Mouse (Mus musculus): ENCODE results near the gene Rapgef4.

The Rapgef4 gene

DNA sequence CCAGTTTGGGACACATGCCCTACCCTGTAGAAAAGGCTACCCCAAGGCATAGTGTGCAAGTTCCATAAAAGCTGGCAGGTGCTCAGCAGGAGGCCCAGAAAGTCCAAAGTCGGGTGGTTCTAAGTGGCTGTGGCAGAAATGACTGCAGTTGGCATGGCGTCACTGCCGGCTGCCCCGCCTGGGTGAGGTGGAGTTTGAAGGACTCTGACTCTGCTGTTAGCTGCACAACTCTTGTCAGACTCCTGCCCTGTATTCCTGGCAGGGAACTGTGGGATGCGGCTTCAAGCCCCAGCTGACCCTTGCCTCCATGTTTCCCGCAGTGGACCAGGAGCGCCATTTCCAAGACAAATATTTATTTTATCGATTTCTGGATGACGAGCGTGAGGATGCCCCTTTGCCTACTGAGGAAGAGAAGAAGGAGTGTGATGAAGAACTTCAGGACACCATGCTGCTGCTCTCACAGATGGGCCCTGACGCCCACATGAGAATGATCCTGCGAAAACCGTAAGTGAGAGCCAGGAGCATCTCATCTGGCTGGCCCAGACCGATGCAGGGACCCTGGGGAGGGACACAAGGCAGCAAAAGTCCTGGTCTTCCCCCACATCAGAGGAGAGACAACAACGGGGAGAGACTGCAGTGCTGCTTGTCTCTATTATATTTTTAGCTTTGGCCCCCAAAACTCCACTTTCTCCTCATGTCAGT lies 198.7 kb downstream of the Rapgef4 start:
- no peak for DNase-seq (ENCODE audit: low spot score)

DNA sequence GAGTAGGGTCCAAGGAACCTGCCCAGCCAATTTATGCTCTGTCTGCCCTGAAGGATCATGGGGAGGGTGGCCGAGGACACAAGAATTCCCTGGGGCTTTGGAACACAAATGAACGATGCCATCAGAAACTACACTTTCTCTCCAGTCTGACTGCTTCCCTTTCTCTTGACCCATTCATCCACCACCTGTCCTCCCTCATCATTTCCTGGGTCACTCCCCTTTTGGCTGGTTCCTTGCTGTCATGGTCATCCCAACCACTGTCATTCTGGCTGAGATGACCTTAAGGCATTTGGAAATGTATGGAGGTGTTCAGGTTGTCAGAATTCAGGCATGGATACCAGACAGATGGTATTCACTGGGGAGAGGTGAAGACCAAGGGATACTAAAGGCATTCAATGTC lies 200.4 kb downstream of the Rapgef4 start:
- no peak for DNase-seq (ENCODE audit: low spot score)

DNA sequence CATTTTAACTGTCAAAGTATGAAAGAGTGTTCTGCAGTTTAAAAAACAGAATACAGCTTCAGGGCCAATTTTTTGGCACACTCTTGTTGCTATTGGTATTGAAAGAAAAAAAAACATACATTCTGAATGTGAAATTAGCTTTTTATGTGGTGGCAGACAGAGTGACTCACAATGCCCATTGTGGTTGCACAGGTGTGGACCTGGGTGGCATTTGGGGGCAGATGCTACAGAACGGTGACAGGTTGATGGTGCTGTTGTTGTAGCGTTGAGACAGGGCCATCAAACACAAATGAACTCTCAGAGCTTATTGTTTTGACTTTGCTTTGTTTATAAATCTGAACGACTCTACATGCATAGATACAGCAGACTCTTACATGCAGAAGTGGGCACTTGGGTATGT lies 202.7 kb downstream of the Rapgef4 start:
- no peak for DNase-seq (ENCODE audit: low spot score)

DNA sequence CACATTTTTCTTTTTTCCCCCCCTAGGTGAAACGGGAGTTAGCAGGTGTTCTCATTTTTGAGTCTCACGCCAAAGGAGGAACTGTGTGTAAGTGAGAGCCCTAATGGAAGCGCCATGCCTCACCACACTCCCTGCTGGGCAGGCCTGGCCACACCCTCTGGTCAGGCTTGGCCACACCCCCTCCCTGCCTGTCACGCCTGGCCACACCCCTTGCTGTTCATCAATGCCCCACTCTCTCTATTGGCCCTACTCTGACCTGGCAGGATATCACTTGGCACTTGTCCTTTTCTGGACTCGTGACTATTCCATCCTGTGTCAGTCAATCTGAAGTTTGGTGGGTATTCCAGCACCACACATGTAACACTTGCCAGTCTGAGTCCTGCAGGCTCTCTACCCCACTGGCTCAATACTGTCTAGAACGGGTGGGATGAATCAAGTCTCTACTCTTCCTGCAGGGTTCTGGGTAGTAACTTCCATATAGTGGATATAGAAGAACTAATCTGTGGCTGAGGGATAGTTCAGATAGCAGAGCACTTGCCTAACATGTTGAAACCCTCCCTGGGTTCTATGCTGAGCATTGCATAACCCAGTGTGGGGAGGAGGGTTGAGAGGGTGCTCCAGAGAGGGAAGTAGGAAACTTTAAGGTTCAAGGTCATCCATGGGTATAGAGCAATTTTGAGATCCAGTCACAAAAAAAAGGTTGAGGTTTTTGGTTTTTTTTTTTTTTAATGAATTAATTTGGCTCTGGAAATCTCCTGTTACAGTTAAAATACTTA lies 215.3 kb downstream of the Rapgef4 start:
- DNase-seq (ENCODE audit: low spot score), result no peak

DNA sequence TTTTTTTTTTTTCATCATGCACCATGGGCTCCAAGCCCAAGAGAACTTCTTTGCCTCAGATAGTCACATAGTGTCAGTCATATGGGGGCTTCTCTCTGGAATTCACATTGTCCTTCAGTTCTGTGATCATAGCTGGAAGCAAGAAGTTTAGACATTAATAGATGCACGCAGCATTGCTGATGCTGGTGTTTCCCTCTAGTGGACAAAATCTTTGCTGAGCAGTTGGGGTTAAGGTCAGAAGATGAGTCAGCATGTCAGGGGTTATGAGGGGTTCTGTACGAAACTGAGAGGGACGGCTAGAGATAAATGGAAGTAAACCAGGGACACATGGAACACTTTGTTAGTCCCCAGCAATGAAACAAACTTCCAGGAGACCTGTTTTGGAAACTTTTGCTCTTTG lies 216.0 kb downstream of the Rapgef4 start:
- DNase-seq (ENCODE audit: low spot score), result no peak

DNA sequence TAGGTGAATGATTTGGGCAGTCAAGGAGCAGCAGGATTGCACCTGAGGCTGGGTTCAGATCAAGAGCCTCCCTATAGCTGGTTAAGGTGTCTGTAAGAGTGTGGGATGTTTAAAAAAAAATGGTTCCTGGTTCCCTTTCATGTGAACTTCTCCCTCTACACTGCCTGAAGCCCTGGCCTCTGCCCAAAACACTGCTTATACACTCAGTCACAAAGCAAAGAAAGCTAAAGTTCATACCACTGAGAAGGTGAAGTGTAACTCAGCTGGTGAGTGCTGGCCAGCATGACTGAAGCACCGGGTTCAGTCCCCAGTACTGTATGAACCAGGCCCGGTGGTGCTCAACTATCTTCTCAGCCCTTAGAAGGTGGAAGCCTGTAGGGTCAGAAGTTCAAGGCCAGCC lies 218.4 kb downstream of the Rapgef4 start:
- DNase-seq (ENCODE audit: low spot score), result no peak

DNA sequence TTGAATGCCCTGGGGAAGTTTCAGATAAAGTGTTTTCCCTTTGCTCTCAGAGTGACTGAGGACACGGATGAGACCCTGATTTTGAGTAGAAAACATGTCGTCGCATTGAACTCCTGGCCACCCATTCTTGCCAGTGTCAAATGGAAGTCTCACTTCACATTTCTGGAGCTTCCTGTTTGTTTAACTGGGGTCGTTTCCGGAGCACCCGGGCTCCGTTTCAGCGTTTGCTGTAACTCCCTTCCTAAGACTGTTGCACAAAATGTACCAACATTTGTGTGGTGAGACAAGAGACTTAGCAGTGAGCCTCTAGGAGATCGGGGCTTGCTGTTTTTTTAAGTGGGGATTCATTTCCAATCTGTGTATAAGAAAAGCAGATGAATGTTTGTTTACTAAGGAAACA lies 220.5 kb downstream of the Rapgef4 start:
- no peak for DNase-seq (ENCODE audit: low spot score)

DNA sequence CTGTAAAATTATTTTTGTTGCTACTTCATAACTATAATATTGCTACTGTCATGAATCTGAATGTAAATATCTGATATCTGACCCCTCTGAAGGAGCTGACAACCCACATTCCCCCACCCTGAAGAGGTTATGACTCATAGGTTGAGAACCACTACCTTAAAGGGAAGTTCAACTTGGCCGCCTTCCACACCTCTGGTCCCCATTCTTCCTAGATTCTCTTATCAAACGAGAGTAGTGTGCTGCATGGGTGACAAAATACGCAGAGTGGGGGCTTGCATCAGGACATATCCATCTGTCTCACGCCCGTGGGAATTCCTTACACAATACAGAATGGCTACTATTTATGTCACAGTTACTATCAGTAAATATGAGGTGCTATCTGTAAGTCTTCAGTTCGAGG lies 221.2 kb downstream of the Rapgef4 start:
- no peak for DNase-seq (ENCODE audit: low spot score)

DNA sequence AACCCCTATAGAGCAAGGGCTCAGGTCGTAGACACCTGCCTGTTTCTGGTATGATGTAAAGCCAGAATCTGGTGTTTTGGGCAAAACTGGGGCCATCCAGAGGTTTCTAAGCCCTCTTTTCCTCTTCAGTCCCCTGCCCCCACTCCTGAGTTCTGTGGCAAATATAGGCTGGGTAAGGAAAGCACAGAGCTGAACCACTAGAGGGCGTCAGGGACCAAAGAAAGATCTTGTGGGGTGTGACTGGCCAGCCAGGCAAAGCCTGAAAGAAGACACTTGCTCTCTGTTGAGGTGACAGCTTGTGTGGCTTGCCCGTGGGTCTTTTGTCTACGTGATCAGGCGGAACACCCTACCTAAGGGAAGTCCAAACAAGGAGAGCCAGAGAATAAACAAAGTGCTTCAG lies 222.6 kb downstream of the Rapgef4 start:
- peak; percentile 75 for DNase-seq (ENCODE audit: low spot score)

DNA sequence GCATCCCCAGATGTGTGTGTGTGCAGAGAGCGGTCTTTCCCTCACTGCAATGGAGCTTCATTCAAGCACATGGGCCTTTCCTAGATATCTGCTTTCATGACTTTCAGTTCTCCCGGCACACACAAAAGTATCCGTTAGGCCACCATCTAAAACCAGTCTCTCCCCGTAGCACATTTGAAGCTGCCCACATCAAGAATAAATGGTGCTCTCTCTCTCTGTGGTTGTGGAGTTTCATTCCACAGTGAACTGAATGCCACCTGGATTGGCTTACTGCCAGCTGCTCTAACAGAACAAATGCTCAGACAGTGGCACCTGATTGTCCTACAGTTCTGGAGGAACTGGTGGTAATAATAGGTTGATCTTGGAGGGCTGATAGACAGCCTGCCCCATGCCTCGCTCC lies 224.8 kb downstream of the Rapgef4 start:
- DNase-seq (ENCODE audit: low spot score), result no peak

DNA sequence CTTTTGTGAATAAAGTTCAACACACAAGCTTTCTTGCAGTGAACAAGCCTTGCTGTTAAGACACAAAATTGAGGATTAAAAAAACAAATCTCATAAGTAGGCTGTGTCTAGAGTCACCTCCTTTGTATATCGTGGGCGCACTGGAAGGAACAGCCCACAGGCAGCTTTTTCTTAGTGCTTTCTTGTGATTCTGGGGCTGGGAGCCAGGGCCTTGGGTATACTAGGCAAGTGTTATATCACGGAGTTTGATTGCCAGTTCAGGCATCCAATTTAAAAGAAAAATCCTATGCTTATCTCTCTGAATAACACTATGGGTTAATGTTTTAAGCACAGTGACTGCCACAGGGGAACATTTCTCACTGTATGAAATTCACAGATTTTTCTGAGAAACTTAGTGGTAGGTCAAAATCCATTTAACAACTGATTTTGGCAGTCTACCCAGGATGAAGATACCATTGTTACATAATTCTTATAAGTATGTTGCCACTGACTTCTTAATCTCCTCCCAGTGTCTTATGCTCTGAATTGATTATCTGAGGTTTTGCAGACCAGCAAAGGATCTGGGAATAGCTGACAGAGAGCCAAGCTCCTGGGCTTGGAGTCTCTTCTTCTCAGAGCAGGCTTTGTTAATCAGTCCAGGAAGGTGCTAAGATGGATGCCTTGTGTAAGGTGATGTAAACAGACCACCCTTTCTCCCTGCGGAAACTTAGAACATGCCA lies 225.6 kb downstream of the Rapgef4 start:
- DNase-seq (ENCODE audit: low spot score), result no peak

DNA sequence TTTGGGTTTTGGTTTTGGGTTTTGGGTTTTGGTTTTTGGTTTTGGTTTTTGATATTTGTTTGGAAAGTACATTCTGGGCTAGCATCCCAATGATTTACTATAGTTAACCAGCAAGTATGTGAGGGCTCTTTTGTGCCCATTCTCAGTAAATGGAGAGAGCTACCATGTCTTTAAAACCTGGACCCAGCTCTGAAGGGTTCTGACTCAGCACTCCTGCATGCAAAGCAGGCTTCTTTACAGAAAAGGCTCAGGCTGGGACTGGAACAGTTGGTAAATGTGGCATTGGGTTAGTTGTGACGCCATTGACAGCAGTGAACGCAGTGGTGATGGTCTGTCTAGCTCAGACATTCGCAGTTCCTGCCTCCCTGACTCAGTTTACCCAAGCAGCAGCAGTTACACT lies 236.3 kb downstream of the Rapgef4 start:
- DNase-seq (ENCODE audit: low spot score), result no peak

DNA sequence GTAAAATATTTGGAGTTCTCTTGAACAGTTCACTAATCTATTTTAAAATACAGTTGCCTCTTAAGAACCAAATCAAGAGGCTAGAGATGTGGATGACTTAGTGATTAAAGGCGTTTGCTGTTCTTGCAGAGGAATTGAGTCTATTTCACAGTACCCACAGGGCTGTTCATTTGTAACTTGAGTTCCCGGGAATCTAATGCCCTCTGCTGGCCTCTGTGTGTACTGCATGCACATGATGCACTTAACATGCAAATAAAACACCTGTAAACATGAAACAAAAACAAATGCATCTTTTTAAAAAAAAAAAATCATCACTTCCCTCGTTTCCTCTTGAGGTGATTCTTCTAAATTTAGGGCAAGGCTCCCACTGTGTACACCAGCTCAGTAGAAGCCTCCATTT lies 238.9 kb downstream of the Rapgef4 start:
- peak; percentile 35 for DNase-seq (ENCODE audit: low spot score)

DNA sequence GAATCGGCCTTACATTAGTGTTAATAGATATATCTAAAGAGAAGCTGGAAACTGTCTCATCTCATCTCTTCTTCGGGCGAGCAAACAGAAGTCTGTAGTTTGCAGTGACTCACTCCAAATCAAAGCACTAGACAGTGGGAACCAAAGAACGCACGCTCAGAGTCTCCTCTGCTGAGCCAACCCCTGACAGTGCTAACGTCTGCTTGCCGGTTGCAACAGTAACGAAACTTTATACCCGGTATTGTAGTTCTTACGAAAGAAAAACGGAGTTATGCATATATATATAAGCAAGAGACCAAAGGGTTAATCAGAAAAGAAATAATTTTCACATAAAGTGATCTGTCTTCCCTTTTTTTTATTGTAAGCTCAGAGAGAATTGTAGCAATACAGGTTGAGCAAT lies 240.2 kb downstream of the Rapgef4 start:
- no peak for DNase-seq (ENCODE audit: low spot score)

DNA sequence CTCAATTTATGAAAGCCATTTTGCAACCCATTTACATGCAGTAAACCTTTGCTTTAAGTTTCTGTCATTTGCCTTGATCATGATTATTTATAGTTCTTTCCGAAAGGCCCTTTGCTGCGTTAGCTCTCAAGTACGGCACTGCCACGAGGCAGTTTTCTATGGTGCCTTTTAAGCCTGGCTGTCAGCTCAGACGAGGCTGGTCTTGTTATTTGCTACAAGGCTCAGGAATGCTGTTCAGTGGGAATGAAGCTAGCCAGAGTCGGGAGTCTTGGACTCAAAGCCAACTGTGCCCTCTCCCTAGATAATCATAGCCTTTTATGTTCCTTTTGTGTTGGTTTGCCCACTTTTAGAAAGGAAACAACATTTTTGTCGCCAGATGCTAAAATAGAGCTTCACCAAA lies 240.7 kb downstream of the Rapgef4 start:
- no peak for DNase-seq (ENCODE audit: low spot score)

DNA sequence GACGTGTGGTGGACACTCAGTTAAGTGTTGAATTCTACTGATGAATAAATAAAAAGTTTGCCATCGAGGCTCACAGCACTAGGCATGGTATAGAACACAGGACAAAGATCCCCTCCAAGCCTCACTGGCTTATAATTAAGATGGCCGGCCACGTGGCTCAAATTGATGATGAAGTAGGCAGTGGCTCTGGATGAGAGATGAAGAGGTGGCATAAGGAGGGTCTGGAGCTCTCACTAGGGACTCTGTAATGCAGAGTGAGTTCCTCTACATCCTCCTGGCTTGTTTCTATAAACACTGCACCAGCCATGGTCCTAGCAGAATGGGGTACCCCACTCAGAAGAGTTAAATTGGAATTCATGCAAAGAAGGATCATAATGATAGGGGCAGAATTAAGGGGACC lies 241.2 kb downstream of the Rapgef4 start:
- no peak for DNase-seq (ENCODE audit: low spot score)

DNA sequence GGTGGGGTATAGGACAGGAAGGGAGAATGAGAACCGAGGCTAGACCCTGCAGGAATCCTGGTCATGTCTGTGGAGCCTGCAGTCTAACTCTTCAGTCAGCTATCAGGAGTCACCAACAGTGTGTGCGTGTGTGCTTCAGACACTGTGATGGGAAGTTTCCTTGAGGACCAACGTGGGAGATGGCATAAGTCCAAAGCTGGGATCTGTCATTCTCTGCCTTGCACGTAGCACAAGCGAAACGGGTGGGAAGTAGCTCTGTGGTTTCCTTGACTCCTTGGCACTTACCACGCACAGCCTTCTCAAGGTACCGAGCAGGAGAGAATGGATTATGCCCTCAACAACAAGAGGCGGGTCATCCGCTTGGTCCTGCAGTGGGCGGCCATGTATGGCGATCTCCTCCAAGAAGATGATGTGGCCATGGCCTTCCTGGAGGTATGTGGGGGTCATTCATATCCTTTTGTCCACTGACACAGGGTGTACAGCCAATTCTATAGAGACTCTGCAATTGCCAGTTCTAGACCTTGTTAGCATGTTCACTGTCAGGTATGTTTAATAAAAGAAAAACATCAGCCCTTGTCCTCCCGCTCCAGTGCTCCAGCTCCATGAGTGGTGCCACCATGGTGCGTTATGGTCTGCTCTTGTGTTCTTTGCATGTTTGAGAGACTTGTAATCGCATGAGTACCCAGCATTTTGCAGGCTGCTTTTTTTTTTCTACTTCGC lies 241.9 kb downstream of the Rapgef4 start:
- no peak for DNase-seq (ENCODE audit: low spot score)

DNA sequence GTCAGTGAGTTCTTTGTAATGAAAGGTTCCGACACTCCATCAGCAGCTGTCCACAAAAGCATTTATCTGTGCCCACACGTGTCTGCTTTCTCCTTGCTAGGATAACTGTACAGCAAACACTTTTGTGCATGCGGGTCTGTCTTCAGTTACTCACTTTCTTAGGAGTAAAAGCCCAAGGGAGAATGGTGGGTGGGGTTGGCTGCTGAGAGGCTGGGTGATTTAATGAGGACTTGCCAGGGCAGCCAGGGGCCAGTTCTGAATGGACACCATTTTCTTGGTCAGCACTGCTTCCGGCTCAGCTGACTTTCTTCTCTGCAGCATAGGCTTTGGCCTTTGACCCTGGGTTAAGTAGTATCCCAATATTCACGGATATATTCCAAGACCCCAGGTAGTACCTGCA lies 242.4 kb downstream of the Rapgef4 start:
- no peak for DNase-seq (ENCODE audit: low spot score)

DNA sequence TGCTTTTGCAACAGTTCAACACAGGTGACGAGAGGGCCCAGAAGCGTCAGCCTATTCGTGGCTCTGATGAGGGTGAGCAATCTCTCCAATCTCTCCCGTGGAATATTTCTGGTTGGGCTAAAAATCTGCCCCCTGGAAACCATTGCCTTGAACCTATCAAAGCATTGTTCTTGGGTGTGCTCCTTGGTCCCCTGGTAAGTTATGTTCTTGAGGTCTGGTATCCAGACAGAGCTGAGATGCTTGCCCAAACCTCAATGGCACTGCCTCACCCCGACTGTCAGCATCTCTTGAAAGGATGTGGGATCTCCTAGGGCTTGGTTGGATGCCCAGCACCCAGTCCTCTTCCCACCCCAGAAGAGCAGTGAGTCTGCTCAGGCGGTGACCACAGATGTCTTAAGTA lies 245.0 kb downstream of the Rapgef4 start:
- DNase-seq (ENCODE audit: low spot score), result no peak

DNA sequence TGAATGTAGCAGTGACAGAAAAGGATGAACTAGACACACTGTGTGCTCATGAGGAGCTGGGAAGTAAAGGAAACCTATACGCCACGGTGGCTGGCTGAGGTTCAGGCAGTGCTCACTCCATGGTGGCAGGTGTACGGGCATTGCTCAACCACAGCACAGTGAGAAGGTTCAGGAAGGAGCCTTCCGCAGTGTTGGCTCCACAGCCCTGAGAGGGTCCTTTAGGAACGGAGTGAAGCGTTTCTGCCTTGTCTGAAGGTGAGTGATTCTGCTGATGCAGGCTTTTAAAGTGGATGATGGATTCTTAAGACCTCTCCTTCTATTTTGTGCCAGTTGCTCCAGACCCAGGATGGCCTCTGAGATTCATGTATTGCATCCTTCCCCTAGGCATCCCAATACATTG lies 246.4 kb downstream of the Rapgef4 start:
- no peak for DNase-seq (ENCODE audit: low spot score)

DNA sequence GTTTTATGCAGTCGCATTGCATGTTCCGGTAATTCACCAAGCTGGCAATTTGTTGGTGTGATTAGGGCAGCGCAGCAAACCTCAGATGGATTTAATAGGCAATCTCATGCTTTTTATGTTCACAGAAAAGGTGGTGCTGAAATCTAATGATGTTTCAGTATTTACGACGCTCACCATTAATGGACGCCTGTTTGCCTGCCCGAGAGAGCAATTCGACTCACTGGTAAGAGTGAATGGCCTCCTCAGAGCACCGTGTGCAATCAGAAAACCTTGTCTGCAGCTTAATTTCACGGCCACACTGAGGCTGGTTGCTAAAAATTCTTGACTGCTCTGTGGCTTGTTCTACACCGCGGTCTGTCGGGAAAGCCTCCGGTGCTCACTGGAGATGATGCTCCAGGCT lies 247.8 kb downstream of the Rapgef4 start:
- no peak for DNase-seq (ENCODE audit: low spot score)

DNA sequence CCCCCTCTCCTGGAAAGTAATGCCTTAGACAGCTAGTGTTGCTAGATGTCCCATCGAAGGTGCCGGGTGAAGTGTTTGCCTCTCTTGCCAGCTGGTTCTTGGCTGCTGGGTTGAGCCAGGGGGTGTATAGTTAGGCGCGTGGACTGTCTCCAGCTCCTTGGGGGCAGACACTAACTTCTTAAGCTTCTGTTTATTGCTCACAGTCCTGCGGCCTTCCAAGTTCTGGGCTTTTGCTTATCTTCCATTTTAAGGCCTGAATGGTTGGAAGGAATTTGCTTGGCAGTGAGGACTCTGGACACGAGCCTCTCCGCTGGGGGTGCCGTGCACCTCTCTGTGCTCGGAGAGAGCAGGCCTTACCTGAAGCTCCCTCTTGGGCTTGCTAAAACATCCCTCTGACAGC lies 249.5 kb downstream of the Rapgef4 start:
- DNase-seq (ENCODE audit: low spot score), result no peak

DNA sequence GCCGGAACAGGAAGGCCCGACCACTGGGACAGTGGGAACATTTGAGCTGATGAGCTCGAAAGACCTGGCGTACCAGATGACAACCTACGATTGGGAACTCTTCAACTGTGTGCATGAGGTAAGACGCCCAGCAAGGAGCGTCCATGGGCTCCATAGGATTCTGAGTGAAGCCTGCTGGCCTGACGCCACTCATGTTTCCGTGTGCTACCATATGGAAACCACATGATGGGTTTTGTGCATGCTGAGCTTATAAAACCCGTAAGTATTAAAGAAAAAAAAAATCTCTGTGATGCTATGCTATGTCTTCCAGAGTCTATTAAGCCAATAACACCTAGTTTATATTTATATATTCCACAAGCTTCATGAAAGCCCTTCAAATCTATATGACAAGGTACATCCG lies 253.0 kb downstream of the Rapgef4 start:
- DNase-seq (ENCODE audit: low spot score), result no peak
